Mouse (Mus musculus): ENCODE results near the gene Pcif1. TPM values are rescaled to one million over a fixed set of nuclear protein-coding genes. Genes with fewer than 3 reads are reported as not detected.

Gene Pcif1
- polyA plus RNA-seq, 1 experiment from 2014 or later, result 76.6 TPM

DNA sequence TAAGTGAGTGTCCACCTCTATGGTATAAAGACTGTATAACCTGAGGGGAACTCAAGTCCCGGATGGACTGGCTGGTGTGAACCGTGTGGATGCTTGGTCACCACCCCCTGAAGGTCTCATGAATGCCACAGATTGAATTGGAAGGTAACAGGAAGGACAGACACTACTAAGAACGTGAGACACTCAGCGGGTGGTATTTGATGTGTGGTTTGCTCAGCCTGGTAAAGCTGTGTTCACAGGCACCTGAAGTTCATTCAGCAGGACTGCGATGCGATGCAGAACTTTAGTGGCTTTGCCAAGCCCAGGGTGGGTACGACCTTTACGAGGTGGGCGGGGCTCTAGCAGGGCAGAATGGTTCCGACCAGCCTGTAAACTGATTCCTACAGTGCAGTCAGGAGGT lies 38.3 kb downstream of the Pcif1 start:
- ATAC-seq (ENCODE audit: insufficient read depth, low FRiP score, low TSS enrichment), result no peak
- H3K36me3 ChIP-seq (ENCODE audit: control insufficient read depth, insufficient read depth, low read length), result no peaks in the 10 kb centered on the region
- no peak for DNase-seq (ENCODE audit: low spot score)

DNA sequence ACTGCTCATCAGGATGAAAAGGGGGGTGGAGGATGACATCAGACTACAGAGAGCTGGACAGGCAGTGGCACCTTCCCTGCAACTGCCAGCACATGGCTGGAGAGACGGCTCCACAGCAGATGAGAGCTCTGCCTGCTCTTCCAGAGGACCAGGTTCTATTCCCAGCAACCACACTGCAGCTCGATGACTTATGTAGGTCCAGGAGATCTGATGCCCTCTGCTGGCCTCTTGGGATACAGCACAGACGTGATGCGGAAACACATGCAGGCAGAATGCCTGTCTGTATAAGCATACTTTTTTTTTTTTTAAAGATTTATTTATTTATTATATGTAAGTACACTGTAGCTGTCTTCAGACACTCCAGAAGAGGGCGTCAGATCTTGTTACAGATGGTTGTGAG lies 39.2 kb downstream of the Pcif1 start:
- H3K9me3 ChIP-seq (ENCODE audit: control insufficient read depth, low read length), result no peaks in the 10 kb centered on the region
- H3K27me3 ChIP-seq (ENCODE audit: control insufficient read depth, insufficient read depth, low read length), result no peaks in the 10 kb centered on the region
- ATAC-seq (ENCODE audit: insufficient read depth, low FRiP score, low TSS enrichment) (no peak), DNase-seq (ENCODE audit: low spot score) (no peak)
- no peak overlapping the region for H3K4me2 ChIP-seq (ENCODE audit: low read depth)
- WGBS, result 66% methylated on average over 4 of the region's 5 CpGs
- no peak overlapping the region for H3K27ac ChIP-seq (ENCODE audit: low read depth, low read length)
- H3K9ac ChIP-seq (ENCODE audit: low read length), result no peak overlapping the region
- H3K4me1 ChIP-seq (ENCODE audit: control insufficient read depth, insufficient read depth, low read length), result peaks cover 8% of the 10 kb centered on the region
- H3K36me3 ChIP-seq (ENCODE audit: control insufficient read depth, insufficient read depth, low read length), result no peaks in the 10 kb centered on the region
- no peak overlapping the region for H3K4me3 ChIP-seq (ENCODE audit: low read depth, low read length)

More for the DNA sequence above, 38.3 kb downstream of the Pcif1 start:
- no peaks in the 10 kb centered on the region for H3K9me3 ChIP-seq (ENCODE audit: control insufficient read depth, low read length)
- H3K4me2 ChIP-seq (ENCODE audit: low read depth), result no peak overlapping the region
- 34% methylated on average over 10 of the region's 10 CpGs for WGBS
- no peak overlapping the region for H3K27ac ChIP-seq (ENCODE audit: low read depth, low read length)
- no peaks in the 10 kb centered on the region for H3K27me3 ChIP-seq (ENCODE audit: control insufficient read depth, insufficient read depth, low read length)
- H3K4me3 ChIP-seq (ENCODE audit: low read depth, low read length), result no peak overlapping the region
- no peak overlapping the region for H3K9ac ChIP-seq (ENCODE audit: low read length)
- H3K4me1 ChIP-seq (ENCODE audit: control insufficient read depth, insufficient read depth, low read length), result peaks cover 3% of the 10 kb centered on the region; the same call in 1 of the 2 replicates

DNA sequence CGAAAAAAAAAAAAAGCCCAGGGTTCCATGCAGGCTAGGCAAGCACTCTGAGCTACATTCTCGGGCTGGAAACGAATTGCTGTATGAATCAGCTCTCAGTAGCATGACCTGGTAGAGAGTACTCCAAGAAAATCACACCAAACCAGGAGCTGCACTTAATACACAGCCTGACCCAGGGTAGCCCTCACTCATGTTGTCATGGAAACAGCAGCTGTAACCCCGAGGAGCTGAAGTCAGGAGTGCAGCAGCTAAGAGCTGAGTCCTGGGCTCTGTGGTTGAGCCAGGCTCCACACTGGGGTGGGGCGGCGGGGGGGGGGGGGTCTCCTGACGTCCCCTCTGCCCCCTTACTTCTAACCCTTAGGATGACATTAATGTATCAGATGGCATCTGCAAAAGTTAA lies 42.9 kb downstream of the Pcif1 start:
- H3K27ac ChIP-seq (ENCODE audit: low read depth, low read length), result no peak overlapping the region
- no peak overlapping the region for H3K4me3 ChIP-seq (ENCODE audit: low read depth, low read length)
- H3K9ac ChIP-seq (ENCODE audit: low read length), result no peak overlapping the region
- no peak for ATAC-seq (ENCODE audit: insufficient read depth, low FRiP score, low TSS enrichment)
- no peaks in the 10 kb centered on the region for H3K36me3 ChIP-seq (ENCODE audit: control insufficient read depth, insufficient read depth, low read length)
- H3K4me2 ChIP-seq (ENCODE audit: low read depth), result no peak overlapping the region
- WGBS, result 61% methylated on average over 7 of the region's 7 CpGs
- H3K4me1 ChIP-seq (ENCODE audit: control insufficient read depth, insufficient read depth, low read length), result peaks cover 14% of the 10 kb centered on the region
- no peak for DNase-seq (ENCODE audit: low spot score)
- no peaks in the 10 kb centered on the region for H3K27me3 ChIP-seq (ENCODE audit: control insufficient read depth, insufficient read depth, low read length)
- H3K9me3 ChIP-seq (ENCODE audit: control insufficient read depth, low read length), result no peaks in the 10 kb centered on the region

GRCm38 (mm10) chr2:164923291-164923690 lies 44.2 kb downstream of the Pcif1 start:
- Histone ChIP-seq H3K36me3 (ENCODE audit: control insufficient read depth, insufficient read depth, low read length) (no peaks in the 10 kb centered on the region), H3K4me1 (ENCODE audit: control insufficient read depth, insufficient read depth, low read length) (peaks cover 14% of the 10 kb centered on the region), H3K27ac (ENCODE audit: low read depth, low read length) (no peak overlapping the region), H3K9ac (ENCODE audit: low read length) (no peak overlapping the region; the same call in 1 of the 2 replicates), H3K27me3 (ENCODE audit: control insufficient read depth, insufficient read depth, low read length) (no peaks in the 10 kb centered on the region), H3K9me3 (ENCODE audit: control insufficient read depth, low read length) (no peaks in the 10 kb centered on the region), H3K4me3 (ENCODE audit: low read depth, low read length) (no peak overlapping the region), H3K4me2 (ENCODE audit: low read depth) (no peak overlapping the region)
- ATAC-seq (ENCODE audit: insufficient read depth, low FRiP score, low TSS enrichment) (no peak), DNase-seq (ENCODE audit: low spot score) (no peak)
- WGBS, result 41% methylated on average over 4 of the region's 4 CpGs

- Histone ChIP-seq H3K27me3 (ENCODE audit: control insufficient read depth, insufficient read depth, low read length) (no peaks in the 10 kb centered on the region), H3K9me3 (ENCODE audit: control insufficient read depth, low read length) (no peaks in the 10 kb centered on the region), H3K4me3 (ENCODE audit: low read depth, low read length) (no peak overlapping the region), H3K4me1 (ENCODE audit: control insufficient read depth, insufficient read depth, low read length) (peaks cover 14% of the 10 kb centered on the region), H3K27ac (ENCODE audit: low read depth, low read length) (no peak overlapping the region), H3K9ac (ENCODE audit: low read length) (no peak overlapping the region), H3K4me2 (ENCODE audit: low read depth) (no peak overlapping the region), H3K36me3 (ENCODE audit: control insufficient read depth, insufficient read depth, low read length) (no peaks in the 10 kb centered on the region)
- ATAC-seq (ENCODE audit: insufficient read depth, low FRiP score, low TSS enrichment) (0 out of 2 replicates have a peak, but pooled peaks have one; percentile 61), DNase-seq (ENCODE audit: low spot score) (peak; percentile 80)
- WGBS, result 40% methylated on average over 11 of the region's 11 CpGs
These were observed 45.2 kb downstream of the Pcif1 start for GRCm38 (mm10) chr2:164924100-164924857.

GRCm38 (mm10) chr2:164930706-164931581 lies 51.8 kb downstream of the Pcif1 start:
- H3K36me3 ChIP-seq (ENCODE audit: control insufficient read depth, insufficient read depth, low read length), result no peaks in the 10 kb centered on the region

DNA sequence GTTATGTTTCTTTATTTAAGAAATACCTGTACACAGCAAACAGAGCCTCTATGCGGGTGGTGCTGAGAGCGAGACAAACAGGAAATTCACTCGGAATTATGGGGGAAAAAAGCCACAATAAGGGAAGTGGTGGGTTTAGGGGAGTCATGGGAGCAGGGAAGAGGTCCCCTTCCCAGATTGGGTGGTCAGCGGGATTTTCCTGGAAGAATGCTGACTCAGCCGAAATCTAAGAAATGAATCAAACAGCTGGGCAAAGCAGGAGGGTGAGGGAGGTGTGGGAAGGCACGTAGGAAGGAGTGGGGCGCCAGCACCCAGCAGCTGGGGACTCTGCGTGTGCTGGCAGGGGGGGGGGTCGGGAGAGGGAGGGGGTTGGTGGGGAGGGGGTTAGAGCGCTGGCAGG lies 54.4 kb downstream of the Pcif1 start:
- Histone ChIP-seq H3K4me3 (ENCODE audit: low read depth, low read length) (no peak overlapping the region), H3K27ac (ENCODE audit: low read depth, low read length) (no peak overlapping the region), H3K4me1 (ENCODE audit: control insufficient read depth, insufficient read depth, low read length) (0 out of 2 replicates have a peak, but pooled peaks cover 2% of the 10 kb centered on the region), H3K4me2 (ENCODE audit: low read depth) (no peak overlapping the region), H3K9ac (ENCODE audit: low read length) (no peak overlapping the region), H3K9me3 (ENCODE audit: control insufficient read depth, low read length) (no peaks in the 10 kb centered on the region), H3K27me3 (ENCODE audit: control insufficient read depth, insufficient read depth, low read length) (peaks cover 11% of the 10 kb centered on the region), H3K36me3 (ENCODE audit: control insufficient read depth, insufficient read depth, low read length) (no peaks in the 10 kb centered on the region)
- 53% methylated on average over 10 of the region's 10 CpGs for WGBS
- no peak for ATAC-seq (ENCODE audit: insufficient read depth, low FRiP score, low TSS enrichment)
- DNase-seq (ENCODE audit: low spot score), result no peak

More at GRCm38 (mm10) chr2:164930706-164931581, 51.8 kb downstream of the Pcif1 start:
- Histone ChIP-seq H3K4me2 (ENCODE audit: low read depth) (no peak overlapping the region), H3K9ac (ENCODE audit: low read length) (no peak overlapping the region), H3K4me3 (ENCODE audit: low read depth, low read length) (no peak overlapping the region), H3K9me3 (ENCODE audit: control insufficient read depth, low read length) (no peaks in the 10 kb centered on the region), H3K27ac (ENCODE audit: low read depth, low read length) (no peak overlapping the region), H3K4me1 (ENCODE audit: control insufficient read depth, insufficient read depth, low read length) (no peaks in the 10 kb centered on the region), H3K27me3 (ENCODE audit: control insufficient read depth, insufficient read depth, low read length) (no peaks in the 10 kb centered on the region)
- WGBS, result 66% methylated on average over 11 of the region's 11 CpGs
- ATAC-seq (ENCODE audit: insufficient read depth, low FRiP score, low TSS enrichment) (no peak), DNase-seq (ENCODE audit: low spot score) (no peak)

GRCm38 (mm10) chr2:164935991-164936390 lies 56.9 kb downstream of the Pcif1 start:
- H3K9ac ChIP-seq (ENCODE audit: low read length), result no peak overlapping the region
- DNase-seq (ENCODE audit: low spot score) (no peak), ATAC-seq (ENCODE audit: insufficient read depth, low FRiP score, low TSS enrichment) (no peak)
- peaks cover 19% of the 10 kb centered on the region for H3K27me3 ChIP-seq (ENCODE audit: control insufficient read depth, insufficient read depth, low read length)
- peaks cover 19% of the 10 kb centered on the region for H3K4me1 ChIP-seq (ENCODE audit: control insufficient read depth, insufficient read depth, low read length)
- H3K9me3 ChIP-seq (ENCODE audit: control insufficient read depth, low read length), result no peaks in the 10 kb centered on the region
- no peak overlapping the region for H3K27ac ChIP-seq (ENCODE audit: low read depth, low read length)
- H3K4me3 ChIP-seq (ENCODE audit: low read depth, low read length), result no peak overlapping the region
- H3K4me2 ChIP-seq (ENCODE audit: low read depth), result no peak overlapping the region
- WGBS, result 79% methylated on average over 4 of the region's 4 CpGs
- no peaks in the 10 kb centered on the region for H3K36me3 ChIP-seq (ENCODE audit: control insufficient read depth, insufficient read depth, low read length)

Data from neural tube, embryonic 11.5 days (tissue).